Mouse (Mus musculus) left cerebral cortex, postnatal 36 days (tissue): Measurements from ENCODE around the gene Mageb1. TPM values are rescaled to one million over a fixed set of nuclear protein-coding genes. Genes with fewer than 3 reads are reported as not detected.
"Not testable (repeated sequence)": the region's sequence is repeated elsewhere in the genome, so short reads cannot be mapped to it uniquely, and the experiment has no call there.

Experiments used
- DNase-seq, 2 experiments: peaks; one replicate each; pipeline ENCODE4 v3.0.0; 2021 to 2022; ENCODE audit warnings: low spot score in 2 of 2, mixed read lengths in 1 of 2
- intact Hi-C: fragments of 180-260 bp; cut with DNase I; formaldehyde crosslinking; loops from one replicate; pipeline ENCODE4 v1.15.1; 2025
- total RNA-seq, 2 experiments: library from RNA; stranded (reverse); gene quantifications; 2 replicates each; pipeline ENCODE4 v1.2.3; 2021

The Mageb1 gene
- not detected for total RNA-seq

DNA sequence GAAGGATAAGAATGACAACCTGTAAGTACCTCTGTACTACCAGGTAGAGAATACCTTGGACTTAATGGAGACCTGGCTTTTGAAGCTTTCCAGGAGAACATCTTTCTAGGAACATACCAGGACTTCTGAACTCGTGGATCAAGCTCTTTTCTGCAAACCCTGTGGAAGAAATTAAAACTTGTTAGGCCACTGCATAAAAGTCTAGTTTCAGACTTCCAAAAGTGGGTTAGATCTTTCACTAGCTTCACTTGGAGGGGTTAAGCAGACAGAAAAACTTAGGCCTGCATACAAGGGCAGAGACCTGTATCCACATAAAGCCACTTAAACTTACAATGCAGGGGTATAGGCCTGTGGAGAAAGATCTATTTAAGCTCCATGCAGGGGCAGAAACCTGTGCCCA, at the start of gene Mageb1:
Gene Mageb1, minus strand, starts transcription at position 101 of the 400 bp plus-strand sequence.
- DNase-seq, intact Hi-C loops: not testable (repeated sequence)

Other genes with a start within 250 kb of the Mageb1 start
- gene Mageb5, start 233.3 kb downstream of the Mageb1 start, total RNA-seq: not detected